Mouse (Mus musculus) telencephalon, adult 2 months (tissue): ENCODE results near the gene Agbl4.

Experiments
- DNase-seq: peaks from one replicate; pipeline ENCODE4 v3.0.0-alpha.2; 2011; ENCODE audit warnings: low read depth, low spot score

Agbl4 gene

GRCm38 (mm10) chr4:111390736-111391135 lies 993.3 kb downstream of the Agbl4 start:
- DNase-seq, result no peak

GRCm38 (mm10) chr4:111399784-111400183 lies 1002.3 kb downstream of the Agbl4 start:
- DNase-seq, result no peak

GRCm38 (mm10) chr4:111400676-111401075 lies 1003.2 kb downstream of the Agbl4 start:
- no peak for DNase-seq

GRCm38 (mm10) chr4:111403243-111403642 lies 1005.8 kb downstream of the Agbl4 start:
- no peak for DNase-seq

- DNase-seq, result no peak
Observed at GRCm38 (mm10) chr4:111410731-111411130, 1013.3 kb downstream of the Agbl4 start.

- no peak for DNase-seq
Observed at GRCm38 (mm10) chr4:111414399-111414798, 1016.9 kb downstream of the Agbl4 start.

- peak; percentile 45 for DNase-seq
Observed at GRCm38 (mm10) chr4:111414818-111415488, 1017.5 kb downstream of the Agbl4 start, which contains the start of gene Bend5. TSS of gene Bend5 (plus strand) at chr4:111415006.

- no peak for DNase-seq
Observed at GRCm38 (mm10) chr4:111416126-111416525, 1018.7 kb downstream of the Agbl4 start.

GRCm38 (mm10) chr4:111416551-111416950 lies 1019.1 kb downstream of the Agbl4 start:
- DNase-seq, result no peak

- DNase-seq, result no peak
Observed at GRCm38 (mm10) chr4:111417716-111418115, 1020.3 kb downstream of the Agbl4 start.

GRCm38 (mm10) chr4:111419476-111419875 lies 1022.0 kb downstream of the Agbl4 start:
- DNase-seq, result no peak

GRCm38 (mm10) chr4:111420031-111420430 lies 1022.6 kb downstream of the Agbl4 start:
- DNase-seq, result no peak

- no peak for DNase-seq
Observed at GRCm38 (mm10) chr4:111420955-111421354, 1023.5 kb downstream of the Agbl4 start.

- no peak for DNase-seq
Observed at GRCm38 (mm10) chr4:111421785-111422184, 1024.3 kb downstream of the Agbl4 start.

- DNase-seq, result no peak
Observed at GRCm38 (mm10) chr4:111424371-111424950, 1027.0 kb downstream of the Agbl4 start.

GRCm38 (mm10) chr4:111425170-111425569 lies 1027.7 kb downstream of the Agbl4 start:
- DNase-seq, result no peak

GRCm38 (mm10) chr4:111431186-111431585 lies 1033.7 kb downstream of the Agbl4 start:
- DNase-seq, result no peak

- DNase-seq, result no peak
Observed at GRCm38 (mm10) chr4:111432013-111432412, 1034.6 kb downstream of the Agbl4 start.

- no peak for DNase-seq
Observed at GRCm38 (mm10) chr4:111432417-111432816, 1035.0 kb downstream of the Agbl4 start.

GRCm38 (mm10) chr4:111441709-111442108 lies 1044.2 kb downstream of the Agbl4 start:
- DNase-seq, result no peak

- DNase-seq, result no peak
Observed at GRCm38 (mm10) chr4:111442435-111443238, 1045.2 kb downstream of the Agbl4 start.

- no peak for DNase-seq
Observed at GRCm38 (mm10) chr4:111443906-111444615, 1046.6 kb downstream of the Agbl4 start.
